8 mouse cellular contexts compared by ENCODE assay signal in the genomic region with DNA sequence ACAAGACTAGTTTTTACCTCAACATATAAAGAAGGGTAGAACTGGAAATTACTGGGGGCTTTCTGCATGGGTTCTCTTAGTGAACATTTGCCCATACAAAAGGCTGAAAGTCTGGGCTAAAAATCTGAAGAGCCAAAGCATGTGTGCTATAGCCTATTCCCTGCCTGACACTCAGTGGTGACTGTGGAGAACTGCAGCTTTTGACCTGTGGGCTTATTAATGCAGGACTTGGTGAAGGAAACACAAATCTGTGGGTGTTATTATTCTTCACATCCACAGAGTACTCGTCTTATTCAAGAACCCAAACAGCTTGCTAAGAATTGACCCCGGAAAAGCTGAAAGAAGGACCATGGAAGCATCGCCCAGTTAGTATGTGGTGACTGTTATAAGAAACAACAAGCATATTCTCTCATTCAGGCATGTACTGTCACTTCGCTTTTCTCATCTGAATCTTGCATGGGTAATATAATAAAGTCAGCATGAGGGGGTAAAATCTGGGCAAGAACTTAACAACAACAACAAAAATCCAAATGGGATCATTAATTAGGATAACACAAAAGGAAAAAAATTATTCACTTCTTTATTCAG.
DNase-seq lines count a peak whose midpoint lies in the region; ATAC-seq and TF ChIP-seq lines count a peak whose summit lies in the region.

No protein-coding gene starts in this region.

- CTCF ChIA-PET in Patski (lab: Charles Lee), result no interaction called here

- peak; percentile 26 for DNase-seq in layer of hippocampus, adult 11-12 months (ENCODE audit: low spot score)
- DNase-seq in layer of hippocampus, postnatal 36 days, result no peak
- no peak for DNase-seq in Patski (ENCODE audit: low read depth, low spot score)
- peak; percentile 8 for DNase-seq in embryo, embryonic 9.5 days (ENCODE audit: extremely low spot score)
- peak; percentile 23 to 39 for DNase-seq in left cerebral cortex, postnatal 25 days (ENCODE audit: low spot score in 2 of 2)
- no peak for DNase-seq in spleen, adult 12 weeks (ENCODE audit: low spot score)
- DNase-seq in gastrocnemius, postnatal 14 days, result no peak

- intact Hi-C loops in left cerebral cortex, postnatal 25 days (cut with DNase I), result loop anchor here (1.0 kb wide), 1 partner anchor 37 kb away; no protein-coding TSS in a partner anchor
- intact Hi-C loops in gastrocnemius, postnatal 14 days (cut with DNase I; ENCODE audit: low total_unique reads), result no loop called here

- POLR2A ChIA-PET in Patski (lab: Charles Lee), result no interaction called here

- peak; percentile 67 for ATAC-seq in Patski
- ATAC-seq in monocyte, adult 5-6 weeks (replicated peaks; ENCODE audit: insufficient number of reproducible peaks, low FRiP score, low TSS enrichment, poor library complexity, severe bottlenecking), result no peak

- in situ Hi-C loops in Patski (cut with MboI; ENCODE audit: low pct_unique_long_range_greater_than_20kb), result no loop called here

- H3K27me3 ChIP-seq in Patski, result peaks cover 11% of the 10 kb centered on the region

- peak; percentile 59 for TF ChIP-seq CTCF in Patski (IDR thresholded peaks at IDR 0.05)

Comparison
In these comparisons a context has a peak if more than half of its experiments do, and no peak if none do; other contexts are left out.
1. DNase-seq: peak in layer of hippocampus, adult 11-12 months (single experiment), embryo, embryonic 9.5 days (single experiment) and left cerebral cortex, postnatal 25 days (2 of 2); none in layer of hippocampus, postnatal 36 days (0 of 2), Patski (single experiment), spleen, adult 12 weeks (single experiment) and gastrocnemius, postnatal 14 days (single experiment).